ENCODE assay signal across 9 mouse cellular contexts in the genomic region with DNA sequence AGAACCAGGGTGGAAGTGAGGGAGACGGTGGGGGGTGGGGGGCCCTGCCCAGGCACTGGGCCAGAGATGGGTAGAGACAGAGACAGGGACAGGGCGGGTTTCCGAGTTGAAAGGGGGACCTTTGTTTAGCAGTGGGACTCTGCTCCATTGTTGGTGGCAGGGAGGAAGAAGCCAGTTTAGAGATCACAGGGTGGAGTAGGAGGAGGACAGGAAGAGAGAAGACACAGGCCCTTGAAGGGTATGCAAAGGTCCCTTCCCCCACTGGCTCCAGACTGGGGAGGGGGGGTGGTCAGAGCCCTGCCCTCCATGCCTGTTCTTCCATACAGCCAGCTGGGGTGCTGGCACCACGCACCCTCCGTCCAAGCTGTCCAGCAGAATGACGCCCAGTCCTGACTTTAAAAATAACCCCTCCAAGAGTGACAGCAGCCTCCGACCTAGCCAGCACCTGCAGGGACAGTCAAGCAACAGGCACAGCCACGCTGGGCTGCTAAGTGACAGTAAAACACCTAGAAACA. TPM values are rescaled to one million over a fixed set of nuclear protein-coding genes. Genes with fewer than 3 reads are reported as not detected.
A peak's percentile ranks its signal among the peaks of the same experiment; 100 is the strongest.
DNase-seq lines count a peak whose midpoint lies in the region; ATAC-seq and TF ChIP-seq lines count a peak whose summit lies in the region.
"Had no signal": no experiment of that assay in that cellular context is flagged by ENCODE, and none has a peak within 500 bp of the region (broad histone marks: within the 10 kb centered on the region; RNA-seq: fewer than 3 reads in every experiment).

No protein-coding gene starts in this region.

- H3K4me2 ChIP-seq in hindbrain, postnatal 0 days (ENCODE audit: low read depth, low read length): no peak overlapping the region
- no peak overlapping the region for H3K4me2 ChIP-seq in liver, postnatal 0 days (ENCODE audit: low read depth, low read length)

- no peak for DNase-seq in left cerebral cortex, adult 2 months (ENCODE audit: extremely low spot score in 1 of 2, low spot score in 2 of 2)
- DNase-seq in left cerebral cortex, postnatal 25 days (ENCODE audit: low spot score in 2 of 2): no peak
- DNase-seq in gastrocnemius, adult 8-10 months (ENCODE audit: low spot score in 2 of 2): peak; percentile 74 to 82
- DNase-seq in hindbrain, postnatal 0 days (ENCODE audit: low spot score): no peak
- DNase-seq in liver, postnatal 0 days: no peak
- no peak for DNase-seq in Muller cell, postnatal 12 days (ENCODE audit: inconsistent ontology term)
- no peak for DNase-seq in thymus, postnatal 25 days

- WGBS in hindbrain, postnatal 0 days: 29% methylated on average over 8 of the region's 8 CpGs
- 37% methylated on average over 8 of the region's 8 CpGs for WGBS in liver, postnatal 0 days (ENCODE audit: insufficient replicate concordance)

- peak; percentile 28; the same call in 1 of the 2 replicates for ATAC-seq in hindbrain, postnatal 0 days
- 0 out of 2 replicates have a peak, but pooled peaks have one; percentile 3 for ATAC-seq in liver, postnatal 0 days
- ATAC-seq in granulocyte monocyte progenitor cell, adult 5-6 weeks (replicated peaks; ENCODE audit: poor library complexity, severe bottlenecking): no peak

- H3K9ac ChIP-seq in hindbrain, postnatal 0 days (replicated peaks; ENCODE audit: low read length): no peak overlapping the region
- H3K9ac ChIP-seq in liver, postnatal 0 days (replicated peaks): no peak overlapping the region

- H3K36me3 ChIP-seq in hindbrain, postnatal 0 days (ENCODE audit: insufficient read depth, low read length): 0 out of 2 replicates have a peak, but pooled peaks cover 8% of the 10 kb centered on the region
- H3K36me3 ChIP-seq in liver, postnatal 0 days (replicated peaks; ENCODE audit: insufficient read depth, low read length): peaks cover 14% of the 10 kb centered on the region; the same call in 1 of the 2 replicates

- peak overlapping the region; percentile 60 for H3K27ac ChIP-seq in left cerebral cortex, adult 2 months
- no peak overlapping the region; the same call in 1 of the 2 replicates for H3K27ac ChIP-seq in hindbrain, postnatal 0 days
- no peak overlapping the region for H3K27ac ChIP-seq in liver, postnatal 0 days (ENCODE audit: low read depth)

- no peaks in the 10 kb centered on the region for H3K27me3 ChIP-seq in hindbrain, postnatal 0 days (ENCODE audit: insufficient read depth, low read length)
- no peaks in the 10 kb centered on the region for H3K27me3 ChIP-seq in liver, postnatal 0 days (ENCODE audit: insufficient read depth, low read length)

- TF ChIP-seq CTCF in left cerebral cortex, adult 2 months (IDR thresholded peaks at IDR 0.05): no peak
- no peak for TF ChIP-seq CTCF in hindbrain, postnatal 0 days (IDR thresholded peaks at IDR 0.05; ENCODE audit: low read depth)
- TF ChIP-seq CTCF in liver, postnatal 0 days (IDR thresholded peaks at IDR 0.05; ENCODE audit: low read depth): no peak

- no peak overlapping the region for H3K4me3 ChIP-seq in left cerebral cortex, adult 2 months
- no peak overlapping the region for H3K4me3 ChIP-seq in hindbrain, postnatal 0 days (ENCODE audit: low read length)
- H3K4me3 ChIP-seq in liver, postnatal 0 days (ENCODE audit: low read depth, low read length): no peak overlapping the region

- H3K9me3 ChIP-seq in hindbrain, postnatal 0 days (ENCODE audit: low read length): no peaks in the 10 kb centered on the region
- H3K9me3 ChIP-seq in liver, postnatal 0 days (ENCODE audit: low read length): no peaks in the 10 kb centered on the region

- H3K4me1 ChIP-seq in hindbrain, postnatal 0 days (ENCODE audit: insufficient read depth, low read length): peaks cover 13% of the 10 kb centered on the region
- peaks cover 56% of the 10 kb centered on the region for H3K4me1 ChIP-seq in liver, postnatal 0 days (ENCODE audit: insufficient read depth)

- intact Hi-C loops in left cerebral cortex, adult 2 months (cut with DNase I): no loop called here
- intact Hi-C loops in left cerebral cortex, postnatal 25 days (cut with DNase I): no loop called here

- TF ChIP-seq EP300 in liver, postnatal 0 days (IDR thresholded peaks at IDR 0.05; ENCODE audit: low read depth): no peak

RNA-seq across cellular contexts. Expression of gene Jup, which starts 7.6 kb away (rescaled TPM):
- total RNA-seq in left cerebral cortex, adult 2 months (2021): 10 to 100 TPM; 51.2 to 53.7 TPM
- 10 to 100 TPM; 44.2 to 45.4 TPM for total RNA-seq in left cerebral cortex, postnatal 25 days (2021)
- total RNA-seq in gastrocnemius, adult 8-10 months (2022): 10 to 100 TPM; 52.8 to 86.6 (median 56.6) TPM
- total RNA-seq in hindbrain, postnatal 0 days (2014; rRNA removed): 105 and 119 TPM in 2 replicates
- 42.7 and 49.8 TPM in 2 replicates for polyA plus RNA-seq in hindbrain, postnatal 0 days (2015; fragmentation: Nextera tagmentation; extraction: Ambion mirVana)
- polyA plus RNA-seq in liver, postnatal 0 days (2015; fragmentation: Nextera tagmentation; extraction: Ambion mirVana): 17.5 and 18.9 TPM in 2 replicates
- total RNA-seq in granulocyte monocyte progenitor cell, adult 5-6 weeks (2014; fragmentation: Nextera tagmentation): 4.8 and 6.7 TPM in 2 replicates
- total RNA-seq in granulocyte monocyte progenitor cell, adult 5-6 weeks (2017): 1.4 and 4.2 TPM in 2 replicates

RNA-seq across cellular contexts. Expression of gene P3h4, which starts 24.6 kb away (rescaled TPM):
- total RNA-seq in left cerebral cortex, adult 2 months (2021): 1 to 10 TPM; 7.6 to 9.4 TPM
- total RNA-seq in left cerebral cortex, postnatal 25 days (2021): 1 to 10 TPM; 7.2 to 7.5 TPM
- total RNA-seq in gastrocnemius, adult 8-10 months (2022): 1 to 10 TPM; 1.5 to 3.5 (median 2.3) TPM
- 23.9 and 28.2 TPM in 2 replicates for total RNA-seq in hindbrain, postnatal 0 days (2014; rRNA removed)
- polyA plus RNA-seq in hindbrain, postnatal 0 days (2015; fragmentation: Nextera tagmentation; extraction: Ambion mirVana): 20.7 and 22.0 TPM in 2 replicates
- 3.4 and 4.6 TPM in 2 replicates for polyA plus RNA-seq in liver, postnatal 0 days (2015; fragmentation: Nextera tagmentation; extraction: Ambion mirVana)
- not detected in 2 replicates for total RNA-seq in granulocyte monocyte progenitor cell, adult 5-6 weeks (2014; fragmentation: Nextera tagmentation)
- 0.26 TPM in 1 of 2 replicates, not detected in the other for total RNA-seq in granulocyte monocyte progenitor cell, adult 5-6 weeks (2017)
- total RNA-seq: CH12.LX had no signal

RNA-seq across cellular contexts. Expression of gene Fkbp10, which starts 25.5 kb away (rescaled TPM):
- total RNA-seq in left cerebral cortex, adult 2 months (2021): 1 to 10 TPM; 3.6 to 4.8 TPM
- 1 to 10 TPM; 4.7 to 5.7 TPM for total RNA-seq in left cerebral cortex, postnatal 25 days (2021)
- total RNA-seq in gastrocnemius, adult 8-10 months (2022): 1 to 10 TPM; 1.1 to 3.3 (median 2.9) TPM
- 34.6 and 41.1 TPM in 2 replicates for total RNA-seq in hindbrain, postnatal 0 days (2014; rRNA removed)
- polyA plus RNA-seq in hindbrain, postnatal 0 days (2015; fragmentation: Nextera tagmentation; extraction: Ambion mirVana): 27.0 and 27.4 TPM in 2 replicates
- 7.4 and 9.0 TPM in 2 replicates for polyA plus RNA-seq in liver, postnatal 0 days (2015; fragmentation: Nextera tagmentation; extraction: Ambion mirVana)
- total RNA-seq in granulocyte monocyte progenitor cell, adult 5-6 weeks (2014; fragmentation: Nextera tagmentation): not detected in 2 replicates
- total RNA-seq in granulocyte monocyte progenitor cell, adult 5-6 weeks (2017): not detected in 2 replicates

RNA-seq across cellular contexts. Expression of gene Hap1, which starts 34.1 kb away (rescaled TPM):
- total RNA-seq in left cerebral cortex, adult 2 months (2021): 100 to 1,000 TPM; 150 to 194 TPM
- 100 to 1,000 TPM; 136 to 160 TPM for total RNA-seq in left cerebral cortex, postnatal 25 days (2021)
- total RNA-seq in gastrocnemius, adult 8-10 months (2022): under 1 TPM in 2 of 4 experiments, not detected in 2; 0.16 TPM
- total RNA-seq in hindbrain, postnatal 0 days (2014; rRNA removed): 530 and 555 TPM in 2 replicates
- 344 and 395 TPM in 2 replicates for polyA plus RNA-seq in hindbrain, postnatal 0 days (2015; fragmentation: Nextera tagmentation; extraction: Ambion mirVana)
- polyA plus RNA-seq in liver, postnatal 0 days (2015; fragmentation: Nextera tagmentation; extraction: Ambion mirVana): 0.78 and 0.81 TPM in 2 replicates
- total RNA-seq in granulocyte monocyte progenitor cell, adult 5-6 weeks (2014; fragmentation: Nextera tagmentation): not detected in 2 replicates
- not detected in 2 replicates for total RNA-seq in granulocyte monocyte progenitor cell, adult 5-6 weeks (2017)

RNA-seq across cellular contexts. Expression of gene Nt5c3b, which starts 51.6 kb away (rescaled TPM):
- 10 to 100 TPM; 48.4 to 64.1 TPM for total RNA-seq in left cerebral cortex, adult 2 months (2021)
- 10 to 100 TPM; 50.7 to 57.1 TPM for total RNA-seq in left cerebral cortex, postnatal 25 days (2021)
- total RNA-seq in gastrocnemius, adult 8-10 months (2022): 1 to 10 TPM; 6.2 to 8.4 (median 7.7) TPM
- total RNA-seq in hindbrain, postnatal 0 days (2014; rRNA removed): 59.2 and 61.7 TPM in 2 replicates
- polyA plus RNA-seq in hindbrain, postnatal 0 days (2015; fragmentation: Nextera tagmentation; extraction: Ambion mirVana): 106 and 108 TPM in 2 replicates
- polyA plus RNA-seq in liver, postnatal 0 days (2015; fragmentation: Nextera tagmentation; extraction: Ambion mirVana): 11.1 and 11.9 TPM in 2 replicates
- total RNA-seq in granulocyte monocyte progenitor cell, adult 5-6 weeks (2014; fragmentation: Nextera tagmentation): 46.9 and 50.7 TPM in 2 replicates
- 23.3 and 31.3 TPM in 2 replicates for total RNA-seq in granulocyte monocyte progenitor cell, adult 5-6 weeks (2017)

Comparison
In these comparisons a context has a peak if more than half of its experiments do, and no peak if none do; other contexts are left out.
1. DNase-seq: peak in gastrocnemius, adult 8-10 months (2 of 2); none in left cerebral cortex, adult 2 months (0 of 2), left cerebral cortex, postnatal 25 days (0 of 2), hindbrain, postnatal 0 days (single experiment), liver, postnatal 0 days (single experiment), Muller cell, postnatal 12 days (single experiment) and thymus, postnatal 25 days (single experiment).
2. RNA of gene Jup, which starts 7.6 kb away (total RNA-seq): 105 to 119 TPM in hindbrain, postnatal 0 days, 52.8 to 86.6 TPM in gastrocnemius, adult 8-10 months, 51.2 to 53.7 TPM in left cerebral cortex, adult 2 months and 44.2 to 45.4 TPM in left cerebral cortex, postnatal 25 days; 1.4 to 6.7 TPM in granulocyte monocyte progenitor cell, adult 5-6 weeks; every median in the first group is over 4 times any median in the second.